Mouse (Mus musculus) c-Kit-positive CD71-positive TER-119-positive erythroid progenitor cells, embryonic 14.5 days (primary cell): ENCODE data around the gene Fgf5.

ENCODE experiments used
- DNase-seq: peaks from one replicate; pipeline ENCODE4 v3.0.0-alpha.2; 2013; ENCODE audit warnings: low spot score

Gene Fgf5

GRCm38 (mm10) chr5:98253838-98254821, at the start of gene Fgf5:
TSS of gene Fgf5 (plus strand) at chr5:98254184.
- no peak for DNase-seq

- no peak for DNase-seq
These were observed 41.5 kb upstream of the Fgf5 start for GRCm38 (mm10) chr5:98212501-98212900.

- DNase-seq, result no peak
These were observed 32.0 kb upstream of the Fgf5 start for GRCm38 (mm10) chr5:98221956-98222355.

- no peak for DNase-seq
These were observed 27.3 kb upstream of the Fgf5 start for GRCm38 (mm10) chr5:98226710-98227109.

- no peak for DNase-seq
These were observed 24.5 kb upstream of the Fgf5 start for GRCm38 (mm10) chr5:98229456-98229855.

- no peak for DNase-seq
These were observed 15.5 kb upstream of the Fgf5 start for GRCm38 (mm10) chr5:98238466-98238865.

- no peak for DNase-seq
These were observed 12.6 kb upstream of the Fgf5 start for GRCm38 (mm10) chr5:98241322-98241829.

- DNase-seq, result no peak
These were observed 8.7 kb upstream of the Fgf5 start for GRCm38 (mm10) chr5:98245303-98245702.

GRCm38 (mm10) chr5:98245976-98246375, 8.0 kb upstream of the Fgf5 start:
- DNase-seq, result no peak

- no peak for DNase-seq
These were observed 7.2 kb upstream of the Fgf5 start for GRCm38 (mm10) chr5:98246826-98247225.

GRCm38 (mm10) chr5:98247516-98247915, 6.5 kb upstream of the Fgf5 start:
- no peak for DNase-seq

- DNase-seq, result no peak
These were observed 837 bp upstream of the Fgf5 start for GRCm38 (mm10) chr5:98253147-98253546.

GRCm38 (mm10) chr5:98255176-98255575, 1.2 kb downstream of the Fgf5 start:
- DNase-seq, result no peak

- DNase-seq, result no peak
These were observed 1.9 kb downstream of the Fgf5 start for GRCm38 (mm10) chr5:98255760-98256490.

GRCm38 (mm10) chr5:98275318-98275818, 21.4 kb downstream of the Fgf5 start:
- DNase-seq, result no peak

- no peak for DNase-seq
These were observed 28.0 kb downstream of the Fgf5 start for GRCm38 (mm10) chr5:98281993-98282392.

- DNase-seq, result no peak
These were observed 29.9 kb downstream of the Fgf5 start for GRCm38 (mm10) chr5:98283696-98284478.

- no peak for DNase-seq
These were observed 36.7 kb downstream of the Fgf5 start for GRCm38 (mm10) chr5:98290642-98291041.

- DNase-seq, result no peak
These were observed 38.5 kb downstream of the Fgf5 start for GRCm38 (mm10) chr5:98292388-98293048.

- no peak for DNase-seq
These were observed 39.2 kb downstream of the Fgf5 start for GRCm38 (mm10) chr5:98293049-98293715.

GRCm38 (mm10) chr5:98300079-98300478, 46.1 kb downstream of the Fgf5 start:
- no peak for DNase-seq
